Mouse (Mus musculus) bone marrow, adult 2 months (tissue): ENCODE measurements at regions not wholly inside any gene's neighbourhood (a gene's known extent, or its start where the extent isn't known, plus 50 kb on each side); places are given as distances from the start of the nearest gene placed in this dataset.

ENCODE experiments used
- CTCF ChIP-seq: fragments of 200-500 bp; IDR thresholded peaks from 2 replicates; pipeline ENCODE4 v1.5.1; 2011; ENCODE audit warnings: low read length, control low read depth; ENCODE audit not compliant: control insufficient read depth, insufficient read depth
- POLR2A ChIP-seq: fragments of 200-500 bp; IDR thresholded peaks from 2 replicates; pipeline ENCODE4 v1.6.1; 2011; ENCODE audit warnings: low read depth, mild to moderate bottlenecking, control low read depth, low read length, borderline replicate concordance; ENCODE audit not compliant: control insufficient read depth

DNA sequence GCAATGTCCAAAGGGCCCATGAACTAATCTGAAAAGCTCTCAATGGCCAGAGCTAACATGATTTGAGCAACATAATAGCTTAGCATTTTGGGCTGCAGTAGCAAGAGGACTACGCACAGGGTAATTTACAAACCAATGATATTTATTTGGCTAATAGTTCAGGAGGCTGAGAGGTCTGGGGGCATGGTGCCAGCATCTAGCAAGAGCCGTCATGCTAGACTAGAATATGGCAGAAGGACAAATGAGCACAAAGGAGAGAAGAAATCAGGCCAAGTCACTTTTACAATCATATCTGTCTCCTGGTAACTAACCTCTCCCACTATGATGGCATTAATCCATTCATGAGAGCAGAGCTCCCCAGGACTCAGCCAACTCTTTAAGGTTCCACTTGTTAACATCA is 532.6 kb upstream of the Arid1b start:
- TF ChIP-seq POLR2A, result no peak
- TF ChIP-seq CTCF, result no peak
